Mouse (Mus musculus): ENCODE measurements around the gene Gtf3c2. TPM values are rescaled to one million over a fixed set of nuclear protein-coding genes. Genes with fewer than 3 reads are reported as not detected.
A peak's percentile ranks its signal among the peaks of the same experiment; 100 is the strongest.

The Gtf3c2 gene
- polyA plus RNA-seq, 1 experiment: 36.9 TPM

- Histone ChIP-seq H3ac (ENCODE audit: control insufficient read depth, insufficient read length, low read depth) (peak within 1 kb of the TSS; percentile 77), H3K4me3 (ENCODE audit: insufficient read depth, poor library complexity, severe bottlenecking) (peak within 1 kb of the TSS; percentile 90), H3K27me3 (ENCODE audit: control insufficient read depth, insufficient read depth, insufficient read length) (no peaks in the 10 kb centered on the region), H3K79me3 (ENCODE audit: low read depth) (peaks cover 19% of the 10 kb centered on the region), H3K79me2 (ENCODE audit: control insufficient read depth, insufficient read depth) (peaks cover 40% of the 10 kb centered on the region), H3K36me3 (ENCODE audit: control insufficient read depth, insufficient read depth) (peaks cover 65% of the 10 kb centered on the region)
- TF ChIP-seq CTCF (IDR thresholded peaks at IDR 0.05; ENCODE audit: control insufficient read depth, insufficient read depth, insufficient read length) (peak; percentile 91), USF1 (IDR thresholded peaks at IDR 0.05; ENCODE audit: low read depth) (no peak), MAX (IDR thresholded peaks at IDR 0.05) (peak; percentile 16), FOSL1 (IDR thresholded peaks at IDR 0.05; ENCODE audit: insufficient read depth, low read length, poor library complexity, severe bottlenecking) (no peak), CEBPB (IDR thresholded peaks at IDR 0.05; ENCODE audit: low read depth) (no peak)
These were observed 13.1 kb upstream of the Gtf3c2 start, which contains the start of the genes Snx17 and Eif2b4 for GRCm38 (mm10) chr5:31192939-31193630. Gene Snx17, plus strand, starts transcription at chr5:31193227. Gene Eif2b4, minus strand, starts transcription at chr5:31193430.

- peaks cover 64% of the 10 kb centered on the region for H3K36me3 ChIP-seq (ENCODE audit: control insufficient read depth, insufficient read depth)
- H3K79me2 ChIP-seq (ENCODE audit: control insufficient read depth, insufficient read depth): peaks cover 40% of the 10 kb centered on the region
- peak overlapping the region; percentile 90 for H3K4me3 ChIP-seq (ENCODE audit: insufficient read depth, poor library complexity, severe bottlenecking)
- no peaks in the 10 kb centered on the region for H3K27me3 ChIP-seq (ENCODE audit: control insufficient read depth, insufficient read depth, insufficient read length)
- peak overlapping the region; percentile 77 for H3ac ChIP-seq (ENCODE audit: control insufficient read depth, insufficient read length, low read depth)
- H3K79me3 ChIP-seq (ENCODE audit: low read depth): peaks cover 19% of the 10 kb centered on the region
- TF ChIP-seq CTCF (IDR thresholded peaks at IDR 0.05; ENCODE audit: control insufficient read depth, insufficient read depth, insufficient read length) (no peak), MYOD1 (IDR thresholded peaks at IDR 0.05; ENCODE audit: control insufficient read depth, insufficient read length, low read depth) (peak; percentile 9)
These were observed 12.3 kb upstream of the Gtf3c2 start for GRCm38 (mm10) chr5:31192045-31192938.

- Histone ChIP-seq H3K79me3 (ENCODE audit: low read depth) (peaks cover 19% of the 10 kb centered on the region), H3ac (ENCODE audit: control insufficient read depth, insufficient read length, low read depth) (no peak overlapping the region), H3K36me3 (ENCODE audit: control insufficient read depth, insufficient read depth) (peaks cover 51% of the 10 kb centered on the region), H3K27me3 (ENCODE audit: control insufficient read depth, insufficient read depth, insufficient read length) (no peaks in the 10 kb centered on the region), H3K4me3 (ENCODE audit: insufficient read depth, poor library complexity, severe bottlenecking) (no peak overlapping the region), H3K79me2 (ENCODE audit: control insufficient read depth, insufficient read depth) (peaks cover 39% of the 10 kb centered on the region)
- TF ChIP-seq MAX (IDR thresholded peaks at IDR 0.05) (no peak), MYOD1 (IDR thresholded peaks at IDR 0.05; ENCODE audit: control insufficient read depth, insufficient read length, low read depth) (no peak), USF1 (IDR thresholded peaks at IDR 0.05; ENCODE audit: low read depth) (no peak), CEBPB (IDR thresholded peaks at IDR 0.05; ENCODE audit: low read depth) (no peak), FOSL1 (IDR thresholded peaks at IDR 0.05; ENCODE audit: insufficient read depth, low read length, poor library complexity, severe bottlenecking) (no peak), CTCF (IDR thresholded peaks at IDR 0.05; ENCODE audit: control insufficient read depth, insufficient read depth, insufficient read length) (no peak), MYOG (IDR thresholded peaks at IDR 0.05; ENCODE audit: control insufficient read depth, extremely low read depth, insufficient read length) (no peak)
These were observed 10.3 kb upstream of the Gtf3c2 start for GRCm38 (mm10) chr5:31190201-31190600.

DNA sequence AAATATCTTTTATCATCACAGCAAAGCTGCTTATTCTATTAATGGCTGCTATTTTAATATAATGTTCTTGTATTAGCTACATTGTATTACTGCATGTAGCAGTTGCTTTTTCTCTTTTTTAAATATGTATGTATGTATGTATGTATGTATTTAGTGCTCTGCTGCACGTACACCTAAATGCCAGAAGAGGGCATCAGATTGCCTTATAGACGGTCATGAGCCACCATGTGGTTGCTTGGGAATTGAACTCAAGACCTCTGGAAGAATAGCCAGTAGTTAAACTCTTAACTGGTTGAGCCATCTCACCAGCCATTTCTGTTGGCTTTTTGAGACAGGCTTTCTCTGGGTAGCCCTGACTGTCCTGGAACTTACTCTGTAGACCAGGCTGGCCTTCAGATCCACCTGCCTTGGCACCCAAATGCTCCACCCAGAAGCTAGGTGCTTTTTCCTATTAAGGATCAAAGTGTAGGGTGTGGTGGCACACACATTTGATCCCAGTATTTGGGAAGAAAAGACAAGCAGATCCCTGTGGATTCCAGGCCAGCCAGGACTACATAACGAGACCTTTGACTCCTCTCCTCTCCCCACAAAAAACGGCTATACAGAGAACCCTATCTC, 8.4 kb upstream of the Gtf3c2 start:
- Histone ChIP-seq H3K79me2 (ENCODE audit: control insufficient read depth, insufficient read depth) (peaks cover 20% of the 10 kb centered on the region), H3K36me3 (ENCODE audit: control insufficient read depth, insufficient read depth) (peaks cover 39% of the 10 kb centered on the region), H3K27me3 (ENCODE audit: control insufficient read depth, insufficient read depth, insufficient read length) (no peaks in the 10 kb centered on the region), H3K4me3 (ENCODE audit: insufficient read depth, poor library complexity, severe bottlenecking) (no peak overlapping the region), H3ac (ENCODE audit: control insufficient read depth, insufficient read length, low read depth) (no peak overlapping the region), H3K79me3 (ENCODE audit: low read depth) (peaks cover 7% of the 10 kb centered on the region)
- TF ChIP-seq CTCF (IDR thresholded peaks at IDR 0.05; ENCODE audit: control insufficient read depth, insufficient read depth, insufficient read length): no peak
- TF ChIP-seq CEBPB (IDR thresholded peaks at IDR 0.05; ENCODE audit: low read depth): no peak
- TF ChIP-seq MYOD1 (IDR thresholded peaks at IDR 0.05; ENCODE audit: control insufficient read depth, insufficient read length, low read depth): no peak
- TF ChIP-seq FOSL1 (IDR thresholded peaks at IDR 0.05; ENCODE audit: insufficient read depth, low read length, poor library complexity, severe bottlenecking): no peak
- TF ChIP-seq USF1 (IDR thresholded peaks at IDR 0.05; ENCODE audit: low read depth): no peak
- TF ChIP-seq MAX (IDR thresholded peaks at IDR 0.05): no peak

GRCm38 (mm10) chr5:31183678-31184077, 3.7 kb upstream of the Gtf3c2 start:
- Histone ChIP-seq H3K79me2 (ENCODE audit: control insufficient read depth, insufficient read depth) (peaks cover 26% of the 10 kb centered on the region), H3K79me3 (ENCODE audit: low read depth) (peaks cover 18% of the 10 kb centered on the region), H3K4me3 (ENCODE audit: insufficient read depth, poor library complexity, severe bottlenecking) (no peak overlapping the region), H3K27me3 (ENCODE audit: control insufficient read depth, insufficient read depth, insufficient read length) (no peaks in the 10 kb centered on the region), H3ac (ENCODE audit: control insufficient read depth, insufficient read length, low read depth) (no peak overlapping the region), H3K36me3 (ENCODE audit: control insufficient read depth, insufficient read depth) (peaks cover 15% of the 10 kb centered on the region)
- TF ChIP-seq MAX (IDR thresholded peaks at IDR 0.05) (no peak), MYOD1 (IDR thresholded peaks at IDR 0.05; ENCODE audit: control insufficient read depth, insufficient read length, low read depth) (no peak), FOSL1 (IDR thresholded peaks at IDR 0.05; ENCODE audit: insufficient read depth, low read length, poor library complexity, severe bottlenecking) (no peak)
